Mouse (Mus musculus) liver, postnatal 0 days (tissue): Measurements from ENCODE around the gene Kifc3.

ENCODE experiments used
- CTCF ChIP-seq: sonication (generic); IDR thresholded peaks from 2 replicates; pipeline ENCODE4 v1.5.1; 2016; ENCODE audit warnings: antibody characterized with exemption, low read depth
- EP300 ChIP-seq: IDR thresholded peaks from 2 replicates; pipeline ENCODE4 v1.6.1; 2016; ENCODE audit warnings: antibody characterized with exemption, low read depth, mild to moderate bottlenecking

- TF ChIP-seq EP300 = no peak
- no peak for TF ChIP-seq CTCF
These were observed 65.4 kb downstream of the Kifc3 start for GRCm38 (mm10) chr8:95137201-95137600.
